ENCODE assay signal across 8 mouse cellular contexts in genomic region chr16:92057852-92058643, GRCm38 (mm10). TPM values are rescaled to one million over a fixed set of nuclear protein-coding genes. Genes with fewer than 3 reads are reported as not detected.
A peak's percentile ranks its signal among the peaks of the same experiment; 100 is the strongest.
DNase-seq lines count a peak whose midpoint lies in the region; ATAC-seq lines count a peak whose summit lies in the region.

TSS of gene Mrps6 (plus strand) at chr16:92058270.
TSS of gene Gm49711 (plus strand) at chr16:92058316.
TSS of gene Slc5a3 (plus strand) at chr16:92058322.

- ATAC-seq in intestine, embryonic 16.5 days: peak; percentile 96

- peaks cover 9% of the 10 kb centered on the region for H3K4me1 ChIP-seq in intestine, embryonic 16.5 days (ENCODE audit: control insufficient read depth, insufficient read depth, low read length)
- H3K4me1 ChIP-seq in midbrain, embryonic 10.5 days: peaks cover 36% of the 10 kb centered on the region

- H3K9ac ChIP-seq in intestine, embryonic 16.5 days (ENCODE audit: low read depth, low read length): peak within 1 kb of the TSS; percentile 82

- H3K9me3 ChIP-seq in intestine, embryonic 16.5 days (ENCODE audit: control insufficient read depth, low read length): peaks cover 11% of the 10 kb centered on the region
- peaks cover 15% of the 10 kb centered on the region for H3K9me3 ChIP-seq in midbrain, embryonic 10.5 days (replicated peaks)

- WGBS in intestine, embryonic 16.5 days: under 1% methylated on average over 91 of the region's 99 CpGs
- WGBS in midbrain, embryonic 10.5 days: under 1% methylated on average over 95 of the region's 99 CpGs

- peak within 1 kb of the TSS; percentile 78 for H3K4me3 ChIP-seq in intestine, embryonic 16.5 days (ENCODE audit: low read length)
- H3K4me3 ChIP-seq in midbrain, embryonic 10.5 days: peak within 1 kb of the TSS; percentile 96

- peak; percentile 96 for DNase-seq in adrenal gland, postnatal 10 days
- DNase-seq in embryo, embryonic 9.5 days (ENCODE audit: extremely low spot score): peak; percentile 98
- DNase-seq in gastrocnemius, postnatal 4 days (ENCODE audit: low spot score in 2 of 2): peak; percentile 79 to 88
- peak; percentile 89 to 93 for DNase-seq in left cerebral cortex, postnatal 36 days (ENCODE audit: low spot score in 2 of 2)
- DNase-seq in midbrain, embryonic 10.5 days (ENCODE audit: low spot score): peak; percentile 95
- DNase-seq in right cerebral cortex, postnatal 36 days (ENCODE audit: low spot score in 2 of 2): peak; percentile 80 to 81
- peak; percentile 85 to 87 for DNase-seq in urinary bladder, postnatal 4 days (ENCODE audit: low spot score in 2 of 2)

- H3K4me2 ChIP-seq in intestine, embryonic 16.5 days (ENCODE audit: low read depth, low read length): peak within 1 kb of the TSS; percentile 89

- H3K27me3 ChIP-seq in intestine, embryonic 16.5 days (replicated peaks; ENCODE audit: control insufficient read depth, insufficient read depth, low read length): no peaks in the 10 kb centered on the region
- H3K27me3 ChIP-seq in midbrain, embryonic 10.5 days (ENCODE audit: low read depth, poor library complexity, severe bottlenecking): no peaks in the 10 kb centered on the region

- intact Hi-C loops in left cerebral cortex, postnatal 36 days (cut with DNase I): loop anchor here (5.0 to 10.0 kb wide), 7 partner anchors 44 to 244 kb away; partner anchors contain the start of gene Smim11

- no peaks in the 10 kb centered on the region for H3K36me3 ChIP-seq in intestine, embryonic 16.5 days (ENCODE audit: control insufficient read depth, insufficient read depth, low read length)
- H3K36me3 ChIP-seq in midbrain, embryonic 10.5 days: peaks cover 38% of the 10 kb centered on the region

- peak within 1 kb of the TSS; percentile 85 for H3K27ac ChIP-seq in intestine, embryonic 16.5 days (ENCODE audit: low read length)
- peak within 1 kb of the TSS; percentile 95 for H3K27ac ChIP-seq in midbrain, embryonic 10.5 days (replicated peaks)

RNA-seq across cellular contexts. Expression of gene Mrps6, which starts in this region (rescaled TPM):
- 10 to 100 TPM; 68.2 to 77.8 TPM for total RNA-seq in adrenal gland, postnatal 10 days (2021)
- 10 to 100 TPM; 20.9 to 23.8 TPM for total RNA-seq in gastrocnemius, postnatal 4 days (2021)
- 93.1 and 106 TPM in 2 replicates for polyA plus RNA-seq in intestine, embryonic 16.5 days (2015; fragmentation: Nextera tagmentation; extraction: Ambion mirVana)
- 10 to 100 TPM; 44.1 to 53.2 TPM for total RNA-seq in left cerebral cortex, postnatal 36 days (2021)
- 123 and 133 TPM in 2 replicates for polyA plus RNA-seq in midbrain, embryonic 10.5 days (2016; fragmentation: Nextera tagmentation; extraction: Ambion mirVana)

RNA-seq across cellular contexts. Expression of gene Gm49711, which starts in this region (rescaled TPM):
- total RNA-seq in adrenal gland, postnatal 10 days (2021): not detected
- total RNA-seq in gastrocnemius, postnatal 4 days (2021): under 1 TPM in 1 of 2 experiments, not detected in 1; 0.32 TPM
- not detected in 2 replicates for polyA plus RNA-seq in intestine, embryonic 16.5 days (2015; fragmentation: Nextera tagmentation; extraction: Ambion mirVana)
- not detected for total RNA-seq in left cerebral cortex, postnatal 36 days (2021)
- 0.11 TPM in 1 of 2 replicates, not detected in the other for polyA plus RNA-seq in midbrain, embryonic 10.5 days (2016; fragmentation: Nextera tagmentation; extraction: Ambion mirVana)

RNA-seq across cellular contexts. Expression of gene Slc5a3, which starts in this region (rescaled TPM):
- total RNA-seq in adrenal gland, postnatal 10 days (2021): 10 to 100 TPM; 17.1 to 18.9 TPM
- 1 to 10 TPM; 5.2 to 8.8 TPM for total RNA-seq in gastrocnemius, postnatal 4 days (2021)
- polyA plus RNA-seq in intestine, embryonic 16.5 days (2015; fragmentation: Nextera tagmentation; extraction: Ambion mirVana): 3.2 and 3.5 TPM in 2 replicates
- 10 to 100 TPM; 20.3 to 27.8 TPM for total RNA-seq in left cerebral cortex, postnatal 36 days (2021)
- polyA plus RNA-seq in midbrain, embryonic 10.5 days (2016; fragmentation: Nextera tagmentation; extraction: Ambion mirVana): 10.0 and 10.5 TPM in 2 replicates

Comparison
In these comparisons a context has a peak if more than half of its experiments do, and no peak if none do; other contexts are left out.
1. Peak in every context shown above with its lines: DNase-seq, ATAC-seq, H3K4me3 ChIP-seq and H3K27ac ChIP-seq.